Mouse (Mus musculus) adrenal gland (tissue): ENCODE measurements at regions not wholly inside any gene's neighbourhood (a gene's known extent, or its start where the extent isn't known, plus 50 kb on each side); places are given as distances from the start of the nearest gene placed in this dataset.

Experiments used
- intact Hi-C: fragments of 180-260 bp; cut with DNase I; formaldehyde crosslinking; loops from one replicate; pipeline ENCODE4 v1.15.1; 2025

- intact Hi-C loops, result no loop called here
These were observed 113.7 kb upstream of the Lsm14a start for GRCm38 (mm10) chr7:34506816-34507215.

GRCm38 (mm10) chr7:34493892-34494291, 100.8 kb upstream of the Lsm14a start:
- intact Hi-C loops, result loop anchor here (5.0 kb wide), 1 partner anchor 163 kb away; the partner anchor contains the start of gene Kctd15

DNA sequence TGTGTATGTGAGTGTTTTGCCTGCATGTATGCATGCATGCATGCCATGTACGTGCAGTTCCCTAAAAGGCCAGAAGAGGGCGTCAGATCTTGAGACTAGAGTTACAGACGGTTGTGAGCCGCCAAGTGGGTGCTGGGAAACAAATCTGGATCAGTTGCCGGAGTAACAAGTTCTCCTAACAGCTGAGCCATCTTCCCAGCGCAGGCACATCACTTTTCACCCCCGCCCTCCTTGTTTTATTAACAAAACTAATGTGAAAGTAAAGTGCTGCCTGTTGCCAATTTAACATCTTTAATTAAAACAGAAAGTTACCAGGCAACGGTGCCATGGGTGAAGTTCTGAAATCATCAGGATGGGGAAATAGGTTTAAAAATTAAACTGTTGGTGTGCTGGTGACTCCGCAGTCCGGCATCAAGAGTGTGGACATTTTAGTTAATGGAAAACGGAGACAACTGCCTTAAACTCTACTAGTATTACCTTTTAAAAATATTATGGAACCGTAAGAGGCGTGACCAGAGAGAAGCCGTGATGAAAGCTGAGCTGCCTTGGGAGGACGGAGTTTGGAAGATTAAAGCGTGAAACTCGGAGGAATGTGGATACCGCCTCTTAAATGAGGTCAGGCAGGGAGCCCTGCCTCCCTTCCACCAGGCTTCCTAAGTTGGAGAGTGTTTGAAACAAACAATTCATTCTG, 91.9 kb upstream of the Lsm14a start:
- intact Hi-C loops, result no loop called here

GRCm38 (mm10) chr7:34483368-34483767, 90.3 kb upstream of the Lsm14a start:
- intact Hi-C loops, result no loop called here

- intact Hi-C loops, result no loop called here
These were observed 87.7 kb upstream of the Lsm14a start for GRCm38 (mm10) chr7:34480771-34481170.

GRCm38 (mm10) chr7:34471003-34471402, 77.9 kb upstream of the Lsm14a start:
- intact Hi-C loops, result no loop called here

GRCm38 (mm10) chr7:34462069-34462468, 69.0 kb upstream of the Lsm14a start:
- intact Hi-C loops, result no loop called here

GRCm38 (mm10) chr7:34459834-34460495, 66.8 kb upstream of the Lsm14a start:
- intact Hi-C loops, result no loop called here

DNA sequence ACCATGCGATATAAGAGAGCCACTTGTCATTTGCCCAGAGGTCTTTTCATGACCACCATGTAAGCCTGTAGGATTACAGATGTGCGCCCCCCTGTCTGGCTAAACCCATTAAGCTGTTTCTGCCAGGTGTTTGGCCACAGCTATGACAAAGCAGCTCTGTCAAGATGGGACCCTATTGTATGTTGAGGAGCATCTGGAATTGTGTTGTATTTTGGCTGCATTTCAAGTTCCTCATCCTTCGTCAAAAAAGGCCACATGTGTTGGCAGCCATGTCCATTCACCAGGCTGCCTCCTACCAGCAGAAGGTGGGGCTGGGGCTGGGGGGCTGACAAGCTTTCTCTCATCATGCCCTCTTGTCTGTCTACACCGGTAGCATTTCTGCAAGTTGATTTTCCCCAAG, 65.7 kb upstream of the Lsm14a start:
- intact Hi-C loops, result no loop called here

DNA sequence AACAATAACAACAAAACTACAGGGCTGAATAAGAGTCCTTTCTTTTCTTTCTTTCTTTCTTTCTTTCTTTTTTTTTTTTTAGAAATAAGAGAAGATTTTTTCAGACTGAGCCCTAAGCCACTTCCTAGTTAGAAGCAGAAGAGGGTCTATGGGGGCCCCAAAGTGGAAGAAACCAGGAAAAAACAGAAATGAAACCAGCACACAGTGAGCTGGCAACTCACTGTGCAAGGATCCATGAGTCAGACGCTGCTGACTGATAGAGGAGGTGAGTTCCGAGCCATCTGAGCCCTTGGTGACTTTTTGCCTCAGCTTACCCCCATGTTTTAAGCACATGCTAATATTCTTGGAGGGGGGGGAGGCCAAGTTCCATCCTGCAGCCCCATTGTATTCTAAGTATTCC, 55.2 kb upstream of the Lsm14a start:
- intact Hi-C loops, result no loop called here

DNA sequence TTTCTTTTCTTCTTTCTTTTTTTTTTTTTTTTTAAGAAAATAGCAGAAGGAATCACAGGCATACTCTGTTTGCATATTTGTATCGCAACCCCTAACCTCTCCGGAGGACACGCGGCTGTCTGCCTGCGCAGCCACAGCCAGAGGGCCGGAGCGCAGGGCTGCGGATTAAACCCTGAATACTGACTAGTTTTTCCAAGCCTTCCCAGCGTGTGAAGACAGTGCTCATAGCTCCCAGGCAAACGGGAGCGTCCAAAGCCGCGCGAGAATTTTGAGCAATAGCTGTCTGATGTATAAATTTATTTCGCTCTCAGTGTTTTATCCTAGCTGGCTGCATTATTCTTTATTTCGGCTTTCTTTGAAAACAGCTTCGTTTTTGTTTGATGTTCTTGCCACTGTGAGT, 51.1 kb upstream of the Lsm14a start:
- intact Hi-C loops, result no loop called here
